Mouse (Mus musculus): Measurements from ENCODE around the gene En1.

- no peak for TF ChIP-seq CTCF (IDR thresholded peaks at IDR 0.05)
- no peak for TF ChIP-seq EP300 (IDR thresholded peaks at IDR 0.05)
Measured at GRCm38 (mm10) chr1:120608461-120608860, 6.2 kb downstream of the En1 start.

Measured in lung, postnatal 0 days (tissue).